Comparison of ENCODE assay signal across 21 mouse cellular contexts in genomic region chr1:118994482-118995105, GRCm38 (mm10). TPM values are rescaled to one million over a fixed set of nuclear protein-coding genes. Genes with fewer than 3 reads are reported as not detected.
A peak's percentile ranks its signal among the peaks of the same experiment; 100 is the strongest.
DNase-seq lines count a peak whose midpoint lies in the region; ATAC-seq lines count a peak whose summit lies in the region.
"Had no signal": no experiment of that assay in that cellular context is flagged by ENCODE, and none has a peak within 500 bp of the region (broad histone marks: within the 10 kb centered on the region; RNA-seq: fewer than 3 reads in every experiment).

No protein-coding gene starts in this region.

- ATAC-seq in hindbrain, embryonic 16.5 days = peak; percentile 55; the same call in 1 of the 2 replicates
- no peak for ATAC-seq in hindbrain, embryonic 12.5 days (ENCODE audit: low FRiP score)
- peak; percentile 63 for ATAC-seq in kidney, embryonic 15.5 days (replicated peaks; ENCODE audit: low FRiP score)
- ATAC-seq in neural tube, embryonic 15.5 days (ENCODE audit: low FRiP score) = peak; percentile 43
- ATAC-seq: activated CD4-positive, CD25-positive, alpha-beta regulatory T cell, adult 4 months; forebrain, embryonic 13.5 days; forebrain, postnatal 0 days; Patski had no signal

- H3K4me2 ChIP-seq in hindbrain, embryonic 16.5 days (ENCODE audit: low read length) = no peak overlapping the region
- no peak overlapping the region for H3K4me2 ChIP-seq in hindbrain, embryonic 12.5 days (replicated peaks)
- no peak overlapping the region for H3K4me2 ChIP-seq in kidney, embryonic 15.5 days
- no peak overlapping the region for H3K4me2 ChIP-seq in neural tube, embryonic 15.5 days
- H3K4me2 ChIP-seq: forebrain, embryonic 13.5 days; heart, embryonic 11.5 days; heart, embryonic 15.5 days had no signal

- DNase-seq in kidney, postnatal 25 days = no peak
- peak; percentile 33 to 47 for DNase-seq in kidney, postnatal 4 days
- no peak for DNase-seq in kidney, adult 8-10 months
- DNase-seq: adrenal gland, postnatal 14 days; cerebellum, adult 11-12 months; cerebellum, adult 9-11 months; forebrain, postnatal 0 days; gastrocnemius, postnatal 14 days; heart, adult 2 months; heart, postnatal 14 days had no signal

- H3K4me3 ChIP-seq in hindbrain, embryonic 16.5 days (ENCODE audit: low read length) = no peak overlapping the region
- H3K4me3 ChIP-seq in hindbrain, embryonic 12.5 days = no peak overlapping the region
- H3K4me3 ChIP-seq in kidney, embryonic 15.5 days (replicated peaks) = no peak overlapping the region
- no peak overlapping the region for H3K4me3 ChIP-seq in neural tube, embryonic 15.5 days (replicated peaks)
- H3K4me3 ChIP-seq: embryonic facial prominence, embryonic 10.5 days; forebrain, embryonic 13.5 days; heart, adult 2 months; heart, embryonic 15.5 days had no signal

- 78% methylated on average over 8 of the region's 8 CpGs for WGBS in hindbrain, embryonic 16.5 days
- 94% methylated on average over 8 of the region's 8 CpGs for WGBS in hindbrain, embryonic 12.5 days
- WGBS in kidney, embryonic 15.5 days = 61% methylated on average over 8 of the region's 8 CpGs
- 66% methylated on average over 8 of the region's 8 CpGs for WGBS in neural tube, embryonic 15.5 days

- no peaks in the 10 kb centered on the region for H3K9me3 ChIP-seq in hindbrain, embryonic 16.5 days (ENCODE audit: control insufficient read depth, low read length)
- no peaks in the 10 kb centered on the region for H3K9me3 ChIP-seq in hindbrain, embryonic 12.5 days (replicated peaks)
- no peaks in the 10 kb centered on the region for H3K9me3 ChIP-seq in kidney, embryonic 15.5 days (replicated peaks)
- H3K9me3 ChIP-seq in neural tube, embryonic 15.5 days (replicated peaks) = no peaks in the 10 kb centered on the region
- H3K9me3 ChIP-seq: embryonic facial prominence, embryonic 10.5 days; forebrain, embryonic 13.5 days; heart, embryonic 15.5 days had no signal

- no peak overlapping the region for H3K9ac ChIP-seq in hindbrain, embryonic 16.5 days (ENCODE audit: low read depth, low read length)
- H3K9ac ChIP-seq in hindbrain, embryonic 12.5 days = no peak overlapping the region
- no peak overlapping the region for H3K9ac ChIP-seq in kidney, embryonic 15.5 days
- H3K9ac ChIP-seq in neural tube, embryonic 15.5 days (replicated peaks) = no peak overlapping the region
- H3K9ac ChIP-seq: forebrain, embryonic 13.5 days; forebrain, postnatal 0 days; heart, embryonic 15.5 days had no signal

- no peak overlapping the region for H3K27ac ChIP-seq in hindbrain, embryonic 16.5 days (ENCODE audit: low read depth, low read length)
- no peak overlapping the region for H3K27ac ChIP-seq in hindbrain, embryonic 12.5 days
- no peak overlapping the region for H3K27ac ChIP-seq in kidney, embryonic 15.5 days
- no peak overlapping the region for H3K27ac ChIP-seq in neural tube, embryonic 15.5 days (replicated peaks)
- H3K27ac ChIP-seq: embryonic facial prominence, embryonic 10.5 days; forebrain, embryonic 13.5 days; heart, adult 2 months; heart, embryonic 15.5 days had no signal

- no peaks in the 10 kb centered on the region for H3K27me3 ChIP-seq in hindbrain, embryonic 16.5 days (replicated peaks; ENCODE audit: control insufficient read depth, insufficient read depth, low read length)
- no peaks in the 10 kb centered on the region for H3K27me3 ChIP-seq in hindbrain, embryonic 12.5 days
- H3K27me3 ChIP-seq in kidney, embryonic 15.5 days = peaks cover 71% of the 10 kb centered on the region
- no peaks in the 10 kb centered on the region for H3K27me3 ChIP-seq in neural tube, embryonic 15.5 days (replicated peaks)
- H3K27me3 ChIP-seq: CH12.LX; forebrain, embryonic 13.5 days; heart, embryonic 15.5 days; Patski had no signal

- H3K36me3 ChIP-seq in hindbrain, embryonic 16.5 days (ENCODE audit: control insufficient read depth, insufficient read depth, low read length) = no peaks in the 10 kb centered on the region
- no peaks in the 10 kb centered on the region for H3K36me3 ChIP-seq in hindbrain, embryonic 12.5 days
- H3K36me3 ChIP-seq in kidney, embryonic 15.5 days = no peaks in the 10 kb centered on the region
- H3K36me3 ChIP-seq in neural tube, embryonic 15.5 days = no peaks in the 10 kb centered on the region
- H3K36me3 ChIP-seq: heart, embryonic 15.5 days had no signal

- H3K4me1 ChIP-seq in hindbrain, embryonic 16.5 days (ENCODE audit: control insufficient read depth, insufficient read depth, low read depth, low read length) = no peaks in the 10 kb centered on the region; the same call in 1 of the 2 replicates
- H3K4me1 ChIP-seq in hindbrain, embryonic 12.5 days = 0 out of 2 replicates have a peak, but pooled peaks cover 4% of the 10 kb centered on the region
- 0 out of 2 replicates have a peak, but pooled peaks cover 6% of the 10 kb centered on the region for H3K4me1 ChIP-seq in kidney, embryonic 15.5 days
- peaks cover 13% of the 10 kb centered on the region for H3K4me1 ChIP-seq in neural tube, embryonic 15.5 days
- H3K4me1 ChIP-seq: forebrain, embryonic 13.5 days; heart, embryonic 15.5 days had no signal

RNA-seq across cellular contexts. Expression of gene Gli2, which starts 58.8 kb away (rescaled TPM):
- 1.8 and 2.1 TPM in 2 replicates for polyA plus RNA-seq in hindbrain, embryonic 16.5 days (2015; fragmentation: Nextera tagmentation; extraction: Ambion mirVana)
- polyA plus RNA-seq in hindbrain, embryonic 12.5 days (2016; fragmentation: Nextera tagmentation; extraction: Ambion mirVana) = 8.1 and 8.3 TPM in 2 replicates
- 4.8 and 6.5 TPM in 2 replicates for polyA plus RNA-seq in kidney, embryonic 15.5 days (2015; fragmentation: Nextera tagmentation; extraction: Ambion mirVana)
- 1.6 and 3.1 TPM in 2 replicates for polyA plus RNA-seq in neural tube, embryonic 15.5 days (2015; fragmentation: Nextera tagmentation; extraction: Ambion mirVana)
- polyA plus RNA-seq: activated CD4-positive, CD25-positive, alpha-beta regulatory T cell, adult 4 months had no signal

Comparison
In these comparisons a context has a peak if more than half of its experiments do, and no peak if none do; other contexts are left out.
1. DNase-seq: peak in kidney, postnatal 4 days (2 of 2); none in kidney, postnatal 25 days (0 of 2) and kidney, adult 8-10 months (0 of 2).